23 mouse cellular contexts compared by ENCODE assay signal in the genomic region with DNA sequence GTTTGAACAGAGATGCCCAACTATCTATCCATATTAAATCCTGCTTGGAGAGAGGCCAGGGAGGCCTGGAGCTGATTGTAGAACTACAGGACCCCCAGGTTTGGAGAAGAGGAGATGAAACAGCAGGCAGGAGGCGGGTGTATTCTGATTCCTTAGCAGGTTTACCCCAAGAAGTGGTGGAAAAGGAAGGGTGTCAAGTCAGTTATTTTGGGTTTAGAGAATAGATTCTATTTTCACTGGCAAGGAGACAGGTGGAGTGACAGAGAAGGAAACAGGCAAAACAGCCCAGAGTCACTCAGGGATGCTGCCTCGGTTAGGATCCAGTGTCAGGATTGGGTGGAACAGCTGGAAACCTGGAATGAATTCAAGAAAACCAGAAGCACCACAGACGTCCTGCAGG.
DNase-seq lines count a peak whose midpoint lies in the region; ATAC-seq and TF ChIP-seq lines count a peak whose summit lies in the region.
"Had no signal": no experiment of that assay in that cellular context is flagged by ENCODE, and none has a peak within 500 bp of the region (broad histone marks: within the 10 kb centered on the region; RNA-seq: fewer than 3 reads in every experiment).

No protein-coding gene starts in this region.

- H3K9me3 ChIP-seq in forebrain, postnatal 0 days (ENCODE audit: low read length): no peaks in the 10 kb centered on the region
- no peaks in the 10 kb centered on the region for H3K9me3 ChIP-seq in forebrain, embryonic 11.5 days (ENCODE audit: control insufficient read depth, low read length)
- no peaks in the 10 kb centered on the region for H3K9me3 ChIP-seq in midbrain, embryonic 14.5 days (ENCODE audit: control insufficient read depth, low read length)
- no peaks in the 10 kb centered on the region for H3K9me3 ChIP-seq in midbrain, embryonic 11.5 days (ENCODE audit: control insufficient read depth, low read length)
- H3K9me3 ChIP-seq: embryonic facial prominence, embryonic 13.5 days; embryonic facial prominence, embryonic 15.5 days; forebrain, embryonic 10.5 days; forebrain, embryonic 15.5 days had no signal

- peaks cover 12% of the 10 kb centered on the region for H3K36me3 ChIP-seq in forebrain, postnatal 0 days (ENCODE audit: insufficient read depth)
- H3K36me3 ChIP-seq in forebrain, embryonic 11.5 days (ENCODE audit: control insufficient read depth, insufficient read depth, low read length): no peaks in the 10 kb centered on the region; the same call in 1 of the 2 replicates
- H3K36me3 ChIP-seq in midbrain, embryonic 14.5 days (ENCODE audit: control insufficient read depth, insufficient read depth, low read length): peaks cover 16% of the 10 kb centered on the region
- peaks cover 6% of the 10 kb centered on the region; the same call in 1 of the 2 replicates for H3K36me3 ChIP-seq in midbrain, embryonic 11.5 days (ENCODE audit: control insufficient read depth, insufficient read depth, low read length)
- H3K36me3 ChIP-seq: embryonic facial prominence, embryonic 15.5 days had no signal

- ATAC-seq in forebrain, postnatal 0 days: no peak
- ATAC-seq in forebrain, embryonic 11.5 days (replicated peaks; ENCODE audit: low FRiP score): no peak
- ATAC-seq in midbrain, embryonic 14.5 days (ENCODE audit: low FRiP score, low TSS enrichment): no peak
- no peak for ATAC-seq in midbrain, embryonic 11.5 days (ENCODE audit: low FRiP score)
- ATAC-seq in activated CD4-positive, CD25-positive, alpha-beta regulatory T cell, adult 4 months: no peak
- ATAC-seq: forebrain, embryonic 15.5 days had no signal

- H3K4me1 ChIP-seq in forebrain, postnatal 0 days (ENCODE audit: insufficient read depth): peaks cover 16% of the 10 kb centered on the region
- H3K4me1 ChIP-seq in forebrain, embryonic 11.5 days (replicated peaks; ENCODE audit: control insufficient read depth, insufficient read depth, low read length): peaks cover 9% of the 10 kb centered on the region; the same call in 1 of the 2 replicates
- H3K4me1 ChIP-seq in midbrain, embryonic 14.5 days (ENCODE audit: control insufficient read depth, insufficient read depth, low read length): peaks cover 19% of the 10 kb centered on the region
- H3K4me1 ChIP-seq in midbrain, embryonic 11.5 days (ENCODE audit: control insufficient read depth, insufficient read depth, low read length): peaks cover 12% of the 10 kb centered on the region
- H3K4me1 ChIP-seq: embryonic facial prominence, embryonic 13.5 days; embryonic facial prominence, embryonic 15.5 days had no signal

- no peak for TF ChIP-seq CTCF in forebrain, postnatal 0 days (IDR thresholded peaks at IDR 0.05; ENCODE audit: low read depth)

- no peak overlapping the region for H3K4me2 ChIP-seq in forebrain, postnatal 0 days (ENCODE audit: low read depth)
- no peak overlapping the region for H3K4me2 ChIP-seq in forebrain, embryonic 11.5 days (ENCODE audit: low read depth, low read length, severe bottlenecking)
- no peak overlapping the region for H3K4me2 ChIP-seq in midbrain, embryonic 14.5 days (ENCODE audit: low read length)
- H3K4me2 ChIP-seq in midbrain, embryonic 11.5 days: no peak overlapping the region
- H3K4me2 ChIP-seq: embryonic facial prominence, embryonic 13.5 days; embryonic facial prominence, embryonic 15.5 days; forebrain, embryonic 15.5 days had no signal

- peak overlapping the region; percentile 10; the same call in 1 of the 2 replicates for H3K27ac ChIP-seq in forebrain, postnatal 0 days (ENCODE audit: low read depth, low read length)
- no peak overlapping the region for H3K27ac ChIP-seq in forebrain, embryonic 11.5 days (ENCODE audit: low read depth, low read length)
- H3K27ac ChIP-seq in midbrain, embryonic 14.5 days (replicated peaks; ENCODE audit: low read depth, low read length): peak overlapping the region; percentile 37; the same call in 1 of the 2 replicates
- no peak overlapping the region for H3K27ac ChIP-seq in midbrain, embryonic 11.5 days (ENCODE audit: low read depth, low read length)
- H3K27ac ChIP-seq: embryonic facial prominence, embryonic 13.5 days; embryonic facial prominence, embryonic 15.5 days had no signal

- intact Hi-C loops in heart, postnatal 14 days (cut with DNase I): no loop called here

- 66% methylated on average over 3 of the region's 3 CpGs for WGBS in forebrain, postnatal 0 days
- WGBS in forebrain, embryonic 11.5 days: 73% methylated on average over 3 of the region's 3 CpGs
- 74% methylated on average over 3 of the region's 3 CpGs for WGBS in midbrain, embryonic 14.5 days
- WGBS in midbrain, embryonic 11.5 days: 71% methylated on average over 3 of the region's 3 CpGs

- DNase-seq in forebrain, postnatal 0 days: no peak
- DNase-seq in forebrain, embryonic 11.5 days (ENCODE audit: low spot score): no peak
- DNase-seq in heart, adult 11 months: peak; percentile 56
- no peak for DNase-seq in heart, postnatal 14 days
- DNase-seq in midbrain, embryonic 14.5 days: no peak
- DNase-seq in midbrain, embryonic 11.5 days (ENCODE audit: low spot score, missing footprints): no peak
- DNase-seq in telencephalon, adult 2 months (ENCODE audit: low read depth, low spot score): peak; percentile 43
- DNase-seq: adrenal gland, adult 8-10 months; adrenal gland, postnatal 14 days; adrenal gland, postnatal 36 days; cerebellum, adult 11 months; cerebellum, adult 18-20 months; cerebellum, adult 8-10 months; cerebellum, adult 9-11 months; cerebellum, postnatal 14 days; cerebellum, postnatal 36 days; embryo, embryonic 11 days had no signal

- H3K4me3 ChIP-seq in forebrain, postnatal 0 days (ENCODE audit: low read depth, low read length): no peak overlapping the region
- no peak overlapping the region for H3K4me3 ChIP-seq in forebrain, embryonic 11.5 days (ENCODE audit: low read depth, low read length)
- no peak overlapping the region for H3K4me3 ChIP-seq in midbrain, embryonic 14.5 days (replicated peaks; ENCODE audit: low read depth, low read length)
- H3K4me3 ChIP-seq in midbrain, embryonic 11.5 days (ENCODE audit: low read depth, low read length): no peak overlapping the region
- H3K4me3 ChIP-seq: embryonic facial prominence, embryonic 13.5 days; embryonic facial prominence, embryonic 15.5 days; erythroblast, embryonic 14.5 days; forebrain, embryonic 10.5 days; forebrain, embryonic 15.5 days had no signal

- no peak overlapping the region for H3K9ac ChIP-seq in forebrain, postnatal 0 days
- H3K9ac ChIP-seq in forebrain, embryonic 11.5 days (ENCODE audit: low read length): no peak overlapping the region
- H3K9ac ChIP-seq in midbrain, embryonic 14.5 days (replicated peaks; ENCODE audit: low read length): no peak overlapping the region
- H3K9ac ChIP-seq in midbrain, embryonic 11.5 days (ENCODE audit: low read length): no peak overlapping the region
- H3K9ac ChIP-seq: embryonic facial prominence, embryonic 13.5 days; embryonic facial prominence, embryonic 15.5 days; forebrain, embryonic 15.5 days had no signal

- no peaks in the 10 kb centered on the region for H3K27me3 ChIP-seq in forebrain, postnatal 0 days (ENCODE audit: insufficient read depth, low read length)
- H3K27me3 ChIP-seq in forebrain, embryonic 11.5 days (ENCODE audit: control insufficient read depth, insufficient read depth, low read length): no peaks in the 10 kb centered on the region
- H3K27me3 ChIP-seq in midbrain, embryonic 14.5 days (ENCODE audit: control insufficient read depth, insufficient read depth, low read length): no peaks in the 10 kb centered on the region
- no peaks in the 10 kb centered on the region for H3K27me3 ChIP-seq in midbrain, embryonic 11.5 days (ENCODE audit: control insufficient read depth, insufficient read depth, low read length)
- H3K27me3 ChIP-seq: embryonic facial prominence, embryonic 13.5 days; embryonic facial prominence, embryonic 15.5 days; forebrain, embryonic 15.5 days had no signal

Comparison
In these comparisons a context has a peak if more than half of its experiments do, and no peak if none do; other contexts are left out.
1. DNase-seq: peak in heart, adult 11 months (single experiment) and telencephalon, adult 2 months (single experiment); none in forebrain, postnatal 0 days (single experiment), forebrain, embryonic 11.5 days (single experiment), heart, postnatal 14 days (0 of 2), midbrain, embryonic 14.5 days (single experiment) and midbrain, embryonic 11.5 days (single experiment).
2. H3K27ac ChIP-seq: peak in forebrain, postnatal 0 days (single experiment) and midbrain, embryonic 14.5 days (single experiment); none in forebrain, embryonic 11.5 days (single experiment) and midbrain, embryonic 11.5 days (single experiment).